Mouse (Mus musculus) 3T3-L1 (cell line): ENCODE measurements at regions not wholly inside any gene's neighbourhood (a gene's known extent, or its start where the extent isn't known, plus 50 kb on each side); places are given as distances from the start of the nearest gene placed in this dataset.

Experiments
- DNase-seq: peaks from one replicate; pipeline ENCODE4 v3.0.0-alpha.2; 2015; ENCODE audit warnings: low read depth, low spot score

DNA sequence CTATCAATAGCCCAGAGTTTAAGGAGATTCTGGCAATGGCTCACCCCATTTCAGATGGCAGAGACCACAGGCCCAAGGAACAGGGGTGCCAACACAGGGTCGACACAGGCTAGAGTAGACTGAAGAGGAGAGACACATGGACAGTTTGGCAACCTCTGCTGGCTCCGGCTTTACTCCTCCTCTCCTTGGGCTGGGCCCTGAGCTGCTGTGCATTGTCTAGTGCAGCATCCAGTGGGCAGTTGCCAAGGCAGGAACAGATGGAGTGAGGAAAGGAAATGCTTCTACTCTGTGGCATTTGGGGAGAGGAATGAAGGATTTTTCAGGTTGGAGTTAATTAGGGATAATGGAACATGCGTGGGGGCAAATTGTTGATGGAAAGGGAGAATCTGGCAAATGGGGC, 151.0 kb upstream of the 1700012A03Rik start:
- DNase-seq, result no peak

DNA sequence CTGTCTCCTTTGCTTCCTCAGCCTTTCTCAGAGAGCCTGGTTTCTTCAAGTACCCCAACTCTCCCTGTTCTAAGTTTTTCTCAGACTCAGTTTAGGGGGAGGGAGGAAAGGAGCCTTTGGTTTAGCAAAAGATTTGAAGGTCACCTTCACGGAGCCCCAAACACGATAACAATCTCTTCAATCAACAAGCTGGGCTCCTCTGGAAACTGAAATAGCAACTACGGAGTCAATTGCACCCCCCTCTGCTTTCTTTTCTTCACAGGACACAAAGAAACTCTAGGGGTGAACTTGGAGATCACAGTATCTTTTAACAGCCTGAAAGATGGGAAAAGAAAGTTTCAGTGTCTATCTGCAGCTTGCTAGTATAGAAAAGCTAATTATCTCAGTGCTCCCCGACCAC, 151.4 kb upstream of the 1700012A03Rik start:
- no peak for DNase-seq

GRCm38 (mm10) chr6:31897001-31897400, 153.0 kb upstream of the 1700012A03Rik start:
- no peak for DNase-seq

GRCm38 (mm10) chr6:31895835-31896234, 154.2 kb upstream of the 1700012A03Rik start:
- no peak for DNase-seq

DNA sequence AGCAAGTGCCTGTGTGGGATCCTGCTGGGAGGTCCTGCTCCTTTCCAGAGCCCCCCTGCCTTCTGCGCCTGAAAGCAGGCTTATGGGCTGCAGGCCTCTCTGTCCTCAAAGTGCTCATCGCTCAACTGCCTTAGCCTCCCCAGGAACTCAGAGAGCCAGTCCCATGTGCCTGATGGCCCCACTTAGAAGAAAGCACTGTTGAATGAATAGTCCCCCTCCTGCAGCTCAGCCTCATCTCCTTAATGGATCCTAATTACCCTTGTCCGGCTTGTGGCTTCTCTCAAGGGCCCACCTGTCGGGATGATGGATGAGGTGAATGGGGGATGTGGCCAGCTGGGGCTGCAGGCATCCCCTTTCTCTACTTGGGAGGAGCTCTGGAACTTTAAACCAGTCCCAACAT, 163.1 kb upstream of the 1700012A03Rik start:
- DNase-seq, result no peak

DNA sequence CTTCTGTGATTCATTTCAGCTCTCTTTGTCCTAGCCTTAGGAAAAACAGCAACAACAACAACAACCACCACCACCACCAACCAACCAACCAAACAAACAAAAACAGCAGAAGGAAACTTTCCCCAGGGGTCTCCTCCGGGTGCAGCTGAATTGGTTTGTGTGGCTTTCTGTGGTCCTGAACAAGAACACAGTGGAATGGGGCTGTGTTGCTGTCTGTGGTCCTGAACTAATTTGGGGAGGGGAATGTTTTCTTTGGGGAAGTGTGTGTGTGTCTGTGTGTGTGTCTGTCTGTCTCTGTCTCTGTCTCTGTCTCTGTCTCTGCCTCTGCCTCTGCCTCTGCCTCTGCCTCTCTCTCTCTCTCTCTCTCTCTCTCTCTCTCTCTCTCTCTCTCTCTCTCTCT, 164.8 kb upstream of the 1700012A03Rik start:
- DNase-seq, result peak; percentile 11

- peak; percentile 64 for DNase-seq
These were observed 166.3 kb upstream of the 1700012A03Rik start for GRCm38 (mm10) chr6:31883726-31884125.

GRCm38 (mm10) chr6:31874616-31875015, 175.4 kb upstream of the 1700012A03Rik start:
- DNase-seq, result no peak

DNA sequence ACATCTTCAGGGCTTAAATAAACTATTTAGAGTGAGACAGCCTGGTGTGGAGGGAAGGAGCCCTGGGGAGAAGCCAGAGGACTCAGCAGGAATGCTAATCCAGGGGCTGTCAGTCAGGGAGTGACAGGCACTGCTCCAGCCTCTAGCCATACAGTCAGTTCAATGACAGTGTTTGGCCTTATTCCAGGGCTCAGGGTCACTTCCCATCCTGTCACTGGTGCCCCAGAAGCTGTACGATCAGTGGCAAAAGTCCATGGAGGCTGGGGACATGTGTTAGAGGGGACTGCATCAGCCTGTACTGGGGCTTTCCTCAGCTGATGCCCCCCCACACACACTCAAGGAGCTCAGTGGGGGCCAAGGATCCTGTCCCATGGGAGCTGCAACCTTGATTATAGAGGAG, 176.1 kb upstream of the 1700012A03Rik start:
- no peak for DNase-seq

GRCm38 (mm10) chr6:31871766-31872165, 178.3 kb upstream of the 1700012A03Rik start:
- DNase-seq, result no peak

GRCm38 (mm10) chr6:31861996-31862395, 188.1 kb upstream of the 1700012A03Rik start:
- no peak for DNase-seq

DNA sequence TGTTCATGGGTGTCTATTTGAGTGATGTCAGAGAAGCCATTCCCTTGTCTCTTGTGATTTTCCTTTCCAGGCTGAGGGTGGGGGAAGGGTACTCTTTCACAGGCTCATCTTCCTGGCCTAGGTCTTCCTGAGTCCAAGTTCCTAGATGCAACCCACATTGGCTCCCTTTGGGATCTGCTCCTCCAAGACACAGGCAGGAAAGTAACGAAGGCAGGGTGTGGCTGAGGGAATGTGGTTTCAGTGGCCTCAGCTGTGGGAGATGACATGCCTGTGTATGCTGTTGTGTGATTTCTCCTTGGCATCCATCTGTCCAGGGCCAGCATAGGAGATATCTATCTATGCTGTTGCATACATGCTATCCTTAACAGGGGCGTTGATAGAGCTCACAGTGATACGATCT, 190.4 kb upstream of the 1700012A03Rik start:
- DNase-seq, result no peak

DNA sequence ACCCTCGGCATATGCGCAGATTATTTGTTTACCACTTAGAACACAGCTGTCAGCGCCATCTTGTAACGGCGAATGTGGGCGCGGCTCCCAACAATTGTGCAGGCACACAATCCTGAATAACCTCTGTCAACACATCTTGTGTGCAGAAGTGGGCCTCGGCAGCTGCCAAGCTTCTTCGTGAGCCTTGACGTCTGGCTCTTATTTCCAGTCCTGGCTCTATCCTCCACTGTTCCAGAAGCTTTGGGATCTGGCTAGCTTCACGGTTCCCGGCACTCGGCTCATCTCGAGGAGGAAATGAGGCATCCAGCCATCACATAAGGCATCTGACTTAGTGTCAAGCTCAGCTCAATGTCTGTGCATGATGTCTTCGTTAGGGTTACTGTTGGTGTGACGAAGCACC, 195.8 kb upstream of the 1700012A03Rik start:
- no peak for DNase-seq

DNA sequence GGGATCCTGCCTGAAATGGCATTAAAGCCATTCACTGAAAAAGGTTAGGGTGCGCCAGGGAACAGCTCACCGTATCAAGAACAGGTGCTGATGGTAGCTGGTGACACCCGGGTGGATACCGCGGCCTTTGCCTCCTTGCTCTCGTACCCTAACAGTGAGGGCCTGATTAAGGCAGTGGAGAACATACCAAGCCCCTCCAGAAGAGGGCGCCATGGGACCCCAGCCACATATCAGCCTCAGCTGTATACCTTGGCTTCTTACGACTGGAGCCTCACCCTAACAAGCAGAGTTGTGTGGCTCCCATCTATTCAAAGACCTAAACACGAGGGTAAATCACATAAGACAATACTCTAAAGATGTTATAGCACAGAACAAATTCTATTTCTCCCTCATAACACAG, 203.7 kb upstream of the 1700012A03Rik start:
- DNase-seq, result no peak

DNA sequence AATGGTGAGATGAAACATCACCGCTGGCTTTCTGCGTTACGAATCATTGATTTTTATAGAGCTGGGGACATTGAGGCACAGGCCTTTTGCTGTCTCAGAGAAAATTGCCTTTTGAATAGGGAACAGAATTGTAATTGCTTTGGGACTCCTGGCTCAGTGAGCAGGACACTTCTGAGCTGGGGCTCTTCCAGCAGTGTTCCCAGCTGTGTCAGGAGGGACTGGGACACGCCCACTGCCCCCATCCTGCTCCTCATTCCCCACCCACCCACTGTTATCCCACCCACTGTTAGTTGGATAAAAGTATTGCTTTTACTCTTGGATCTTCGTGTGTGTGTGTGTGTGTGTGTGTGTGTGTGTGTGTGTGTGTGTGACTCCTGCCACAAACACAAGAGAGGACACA, 204.4 kb upstream of the 1700012A03Rik start:
- DNase-seq, result no peak

GRCm38 (mm10) chr6:31840621-31841020, 209.4 kb upstream of the 1700012A03Rik start:
- no peak for DNase-seq

- peak; percentile 35 for DNase-seq
These were observed 211.5 kb upstream of the 1700012A03Rik start for GRCm38 (mm10) chr6:31838588-31838987.

DNA sequence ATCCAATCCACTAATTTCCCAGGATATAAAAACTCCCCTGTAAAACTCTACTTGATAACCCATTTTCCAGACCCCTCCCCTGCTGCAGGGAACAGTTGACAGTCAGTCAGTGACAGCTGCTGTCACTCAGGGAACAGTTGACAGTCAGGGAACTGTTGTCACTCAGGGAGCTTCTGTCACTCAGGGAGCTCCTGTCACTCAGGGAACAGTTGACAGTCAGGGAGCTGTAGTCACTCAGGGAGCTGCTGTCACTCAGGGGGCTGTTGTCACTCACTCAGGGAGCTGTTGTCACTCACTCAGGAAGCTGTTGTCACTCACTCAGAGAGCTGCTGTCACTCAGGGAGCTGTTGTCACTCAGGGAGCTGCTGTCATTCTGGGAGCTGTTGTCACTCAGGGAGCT, 214.3 kb upstream of the 1700012A03Rik start:
- no peak for DNase-seq

DNA sequence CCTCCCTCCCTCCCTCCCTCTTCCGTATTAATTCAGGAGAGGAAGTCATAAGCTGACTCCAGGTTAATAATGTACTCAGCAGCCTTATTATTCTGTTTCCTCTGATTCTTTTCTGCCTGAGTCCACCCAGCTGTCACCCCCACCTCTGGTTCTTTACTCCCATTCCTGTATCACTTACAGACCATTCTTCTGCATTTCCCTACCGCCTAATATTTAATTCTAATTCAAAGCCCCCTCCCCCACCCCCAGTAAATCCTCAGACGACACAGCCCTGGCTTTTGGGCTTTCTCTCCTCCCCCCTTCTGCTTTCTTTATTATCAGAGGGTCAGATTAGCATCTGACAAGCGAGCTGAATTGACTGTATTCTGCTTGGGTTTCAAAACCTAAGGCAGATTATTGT, 215.5 kb upstream of the 1700012A03Rik start:
- DNase-seq, result no peak

DNA sequence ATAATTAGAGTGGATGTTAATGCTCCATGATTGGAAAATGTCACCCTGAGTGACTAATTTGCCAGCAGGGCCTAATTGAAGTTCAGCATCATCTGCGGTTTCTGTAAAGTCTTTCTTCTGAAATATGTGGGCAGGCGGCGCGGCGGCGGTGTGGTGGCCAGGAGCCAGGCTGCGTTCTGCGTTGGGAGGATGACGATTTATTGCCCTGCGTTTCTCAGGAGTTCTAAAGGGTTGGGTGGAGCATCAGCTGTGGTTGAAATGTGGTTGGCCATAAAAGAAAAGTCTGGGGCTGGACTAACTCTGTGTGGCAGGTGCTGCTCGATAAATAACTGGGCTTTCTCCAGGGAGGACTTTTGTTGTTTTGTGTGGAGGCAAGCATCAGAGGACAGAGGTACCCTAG, 219.4 kb upstream of the 1700012A03Rik start:
- DNase-seq, result no peak

DNA sequence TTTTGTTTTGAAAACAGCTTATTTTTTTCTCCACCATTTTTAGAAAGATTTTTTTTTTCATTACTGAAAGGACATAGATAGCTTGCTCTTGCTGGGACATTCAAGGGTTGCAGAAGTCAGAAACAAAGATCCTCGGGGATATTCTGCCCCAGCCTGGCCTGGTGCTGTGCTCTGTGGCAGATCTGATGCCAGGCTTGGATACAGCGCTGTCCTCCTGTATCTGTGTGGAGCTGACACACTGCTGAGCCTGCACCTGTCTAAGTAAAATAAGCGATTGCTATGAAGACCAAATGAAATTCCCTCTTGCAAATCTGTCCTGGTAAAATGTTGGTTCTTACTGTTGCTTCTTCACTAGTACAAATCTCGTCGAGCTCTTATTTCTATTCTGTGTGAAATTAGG, 226.4 kb upstream of the 1700012A03Rik start:
- DNase-seq, result no peak

DNA sequence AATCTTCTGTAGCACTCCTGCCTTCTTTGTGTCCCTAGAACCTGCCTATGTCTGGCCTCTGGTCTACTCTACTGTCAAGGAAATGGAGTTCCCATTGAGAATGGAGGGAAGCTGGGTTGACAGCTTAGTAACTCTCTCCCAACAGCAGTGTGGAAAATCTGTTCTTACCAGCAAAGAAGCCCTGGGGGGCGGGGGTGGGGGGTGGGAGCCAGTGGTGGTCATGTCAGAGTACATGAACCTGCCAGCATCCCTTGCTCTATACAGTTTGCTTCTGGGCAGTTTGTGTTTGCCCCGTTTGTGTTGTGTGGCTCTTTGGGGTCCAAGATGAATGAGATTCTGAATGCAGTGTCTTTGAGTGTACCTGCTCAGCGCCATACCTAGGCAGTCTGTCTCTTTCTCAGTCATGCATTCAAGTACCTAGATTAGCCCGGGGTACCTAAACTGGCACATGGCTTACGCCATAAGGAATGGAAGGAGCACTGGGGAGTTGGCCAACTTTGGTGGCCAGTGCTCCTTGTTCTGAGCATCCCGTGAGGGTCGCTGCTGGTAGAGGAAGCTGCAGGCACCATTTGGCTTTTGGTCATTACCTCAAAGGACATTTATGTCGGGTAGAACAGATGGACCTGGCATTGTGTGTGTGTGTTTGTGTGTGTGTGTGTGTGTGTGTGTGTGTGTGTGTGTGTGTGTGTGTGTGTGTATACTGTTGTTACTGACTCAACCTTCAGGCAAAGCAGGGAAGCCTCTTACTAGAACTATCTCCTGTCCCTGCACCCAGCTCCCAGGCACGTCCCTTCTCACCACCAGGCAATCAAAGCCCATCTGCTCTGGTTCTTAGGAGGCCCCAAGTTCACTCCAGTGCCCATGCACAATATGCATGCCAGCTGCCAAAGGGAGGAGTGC, 227.6 kb upstream of the 1700012A03Rik start:
- DNase-seq, result no peak

DNA sequence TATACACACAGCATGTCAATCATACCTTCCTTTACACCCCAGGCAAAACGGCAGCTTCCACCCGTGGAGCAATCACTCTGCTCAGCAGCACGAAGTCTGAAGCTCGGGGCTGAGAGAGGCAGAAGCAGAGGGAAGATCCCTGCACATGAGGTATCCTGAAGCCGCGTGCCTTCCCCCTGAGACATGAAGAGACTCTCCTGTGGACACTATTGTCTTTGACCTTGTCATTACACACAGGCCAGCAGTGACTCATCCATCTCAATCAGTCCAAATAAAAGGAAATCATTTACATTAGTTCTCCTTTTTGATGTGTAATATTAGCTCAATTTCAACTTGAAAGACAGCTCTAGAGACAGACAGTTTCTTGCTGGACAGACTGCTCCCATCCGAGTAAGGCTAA, 228.4 kb upstream of the 1700012A03Rik start:
- no peak for DNase-seq

- no peak for DNase-seq
These were observed 232.4 kb upstream of the 1700012A03Rik start for GRCm38 (mm10) chr6:31817640-31818039.
